Mouse (Mus musculus) liver (tissue): ENCODE results near the gene Tspan4.

Experiments used
- DNase-seq: peaks from one replicate; pipeline ENCODE4 v3.0.0-alpha.2; 2020; ENCODE audit warnings: mixed read lengths

Tspan4 gene

DNA sequence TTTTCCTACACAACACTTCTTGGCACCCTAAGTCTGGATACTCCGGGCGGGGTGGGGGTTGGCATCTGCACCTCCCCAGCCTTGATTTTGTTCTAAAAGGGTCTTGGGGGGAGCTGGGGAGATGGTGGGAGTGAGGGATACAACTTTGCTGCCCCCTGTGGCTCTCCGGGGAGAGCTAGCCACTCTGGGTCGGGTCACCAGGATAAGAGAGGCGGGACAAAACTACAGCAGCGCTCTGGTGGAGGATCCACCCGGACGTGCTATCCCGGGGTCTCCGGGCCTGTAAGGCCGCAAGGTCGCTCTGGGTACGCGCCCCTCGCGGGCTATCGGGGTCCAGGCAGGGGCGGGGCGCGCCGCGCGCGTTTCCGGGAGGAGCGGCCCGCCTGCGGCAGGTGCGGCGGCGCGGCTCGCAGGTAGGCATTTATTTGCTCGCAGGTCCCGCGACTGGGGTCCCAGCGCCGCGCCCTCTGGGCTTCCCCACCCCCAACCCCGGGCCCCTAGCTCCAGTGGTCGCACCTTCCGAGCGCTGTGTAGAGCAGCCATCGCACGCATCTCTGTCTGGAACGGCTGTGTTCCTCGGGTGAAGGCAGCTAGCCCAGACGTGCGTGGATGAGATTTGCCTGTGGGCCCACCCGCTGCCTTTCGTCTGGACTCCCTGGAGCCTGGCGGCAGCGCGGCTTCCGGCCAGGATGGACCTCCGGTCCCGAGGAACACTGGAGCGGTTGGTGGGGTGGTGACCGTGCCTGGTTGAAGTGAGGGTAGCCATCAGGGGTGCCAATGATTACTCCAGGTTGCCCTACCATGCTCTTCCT, 13.3 kb upstream of the Tspan4 start:
- DNase-seq = no peak

DNA sequence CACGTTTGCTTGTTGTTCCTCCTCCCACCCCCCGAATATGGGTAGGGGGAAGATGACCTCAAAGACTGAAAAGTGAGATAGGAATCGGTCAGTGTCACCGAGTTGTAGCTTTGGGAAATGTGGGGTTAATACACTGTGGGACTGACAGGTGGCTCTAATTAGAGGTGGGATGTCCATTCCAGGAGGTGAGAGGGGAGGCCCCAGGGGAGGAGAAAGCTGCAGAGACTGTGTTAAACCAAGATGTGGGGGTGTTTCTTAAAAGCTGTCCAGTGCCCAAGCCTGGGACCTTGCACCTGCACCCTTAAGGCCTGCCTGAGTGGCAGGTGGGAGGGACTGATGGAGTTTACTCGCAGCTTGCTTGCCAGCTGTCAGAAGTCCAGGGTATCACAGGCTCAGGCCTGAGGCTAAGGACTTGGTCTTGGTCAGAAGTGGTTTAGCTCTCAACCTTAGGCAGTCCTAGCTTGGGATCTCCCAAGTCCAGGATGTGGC, 12.7 kb upstream of the Tspan4 start:
- no peak for DNase-seq

DNA sequence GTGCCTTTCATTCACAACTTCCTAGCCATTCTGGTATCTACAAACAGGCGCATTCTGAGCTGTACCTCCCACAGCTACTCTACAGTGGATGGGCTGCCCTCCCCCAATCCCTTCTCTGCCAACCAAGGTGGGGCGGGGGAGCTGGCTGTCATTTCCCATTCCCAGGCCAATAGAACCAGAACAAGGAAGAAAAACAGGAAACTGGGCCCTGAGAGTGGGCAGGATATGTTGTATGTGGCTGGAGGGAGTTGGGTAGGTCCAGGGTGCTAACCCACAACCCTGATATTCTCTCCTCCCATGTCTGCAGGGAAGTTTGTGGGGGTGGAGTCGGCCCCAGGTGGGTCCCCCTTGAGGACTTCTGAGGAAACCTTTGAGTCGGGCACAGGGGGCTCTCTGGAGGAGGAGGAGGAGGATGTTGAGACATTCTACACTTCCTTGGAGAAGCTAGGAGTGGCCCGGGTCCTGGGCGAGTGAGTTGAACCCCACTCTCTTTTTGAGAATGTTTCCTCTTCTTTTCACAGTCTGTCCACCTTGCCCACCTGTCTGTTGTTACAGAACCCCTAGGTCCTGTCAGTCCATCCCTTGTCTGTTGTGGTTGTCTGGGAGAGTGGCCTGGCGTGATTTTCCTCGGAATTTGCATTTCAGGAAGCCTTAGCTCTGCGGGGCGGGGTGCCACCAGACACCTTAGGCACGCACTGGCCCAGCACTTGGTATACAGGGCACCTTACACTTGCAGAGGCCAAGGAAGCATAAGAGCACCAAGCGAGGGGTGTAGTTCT, 11.0 kb upstream of the Tspan4 start:
- DNase-seq = no peak

DNA sequence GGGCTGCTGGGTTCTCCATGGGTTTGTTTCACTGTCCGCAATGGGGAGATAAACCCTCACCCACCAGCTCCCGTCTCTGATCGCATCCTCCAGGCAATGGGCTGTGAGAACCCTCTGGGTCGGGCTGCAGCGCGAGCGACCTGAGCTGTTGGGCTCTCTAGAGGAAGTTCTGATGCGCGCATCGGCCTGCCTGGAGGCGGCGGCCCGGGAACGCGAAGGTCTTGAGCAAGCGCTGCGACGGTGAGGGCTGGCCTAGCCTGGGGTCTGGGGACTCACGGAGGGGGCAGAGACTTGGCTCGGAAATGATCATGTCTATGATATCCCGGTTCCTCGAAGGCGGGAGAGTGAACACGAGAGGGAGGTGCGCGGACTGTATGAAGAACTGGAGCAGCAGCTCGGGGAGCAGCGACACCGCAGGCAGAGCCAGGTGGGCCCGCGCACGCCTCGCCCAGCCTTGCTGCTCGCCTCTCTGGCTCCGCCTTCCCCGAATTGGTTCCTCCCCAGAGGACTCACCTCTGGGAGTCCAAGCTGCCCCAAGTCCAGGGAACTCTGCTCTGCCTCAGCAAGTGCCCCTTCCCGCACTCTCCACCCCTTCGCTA, 10.3 kb upstream of the Tspan4 start:
- no peak for DNase-seq

DNA sequence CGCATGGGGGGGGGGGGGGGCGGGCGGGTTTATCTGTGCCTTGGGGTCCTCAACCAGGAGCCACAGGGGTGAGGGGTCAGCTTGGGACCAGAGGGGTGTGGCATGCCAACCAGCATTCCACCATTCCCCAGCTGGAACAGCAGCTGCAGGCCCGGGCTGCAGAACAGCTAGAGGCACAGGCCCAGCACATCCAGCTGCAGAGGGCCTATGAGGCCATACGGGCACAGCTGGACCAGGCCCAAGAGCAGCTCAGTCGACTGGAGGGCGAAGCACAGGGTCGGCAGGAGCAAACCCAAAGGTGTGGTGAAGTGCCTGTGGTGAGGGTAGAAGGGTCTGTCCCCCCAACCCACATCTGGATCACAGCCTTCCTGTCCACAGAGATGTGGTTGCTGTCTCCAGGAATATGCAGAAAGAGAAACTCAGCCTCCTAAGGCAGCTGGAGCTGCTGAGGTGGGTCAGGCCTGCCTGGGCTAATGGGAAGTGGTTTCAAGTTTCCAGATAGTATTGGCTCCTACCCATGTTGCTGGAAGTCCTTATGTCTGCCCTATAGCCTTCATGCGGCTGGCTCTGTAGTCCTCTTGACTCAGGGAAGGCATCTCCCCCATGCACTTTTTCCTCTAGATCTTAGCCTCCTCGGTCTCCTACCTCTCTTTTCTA, 9.5 kb upstream of the Tspan4 start:
- DNase-seq = no peak

DNA sequence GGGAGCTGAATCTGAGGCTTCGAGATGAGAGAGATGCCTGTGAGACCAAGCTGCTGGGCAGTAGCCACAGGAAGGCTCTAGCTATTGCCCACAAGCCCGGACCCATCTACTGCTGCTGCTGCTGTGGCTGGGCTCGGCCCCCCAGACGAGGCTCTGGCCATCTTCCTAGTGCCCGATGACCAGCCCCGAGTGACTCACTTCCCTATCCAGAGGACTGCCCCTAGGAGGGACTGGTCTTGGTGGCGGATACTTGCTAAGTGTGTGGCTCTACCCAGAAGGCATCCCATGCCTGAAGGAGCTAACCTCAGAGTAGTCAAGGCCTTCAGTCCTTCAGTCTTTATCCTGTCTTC, 9.0 kb upstream of the Tspan4 start:
- DNase-seq = no peak

DNA sequence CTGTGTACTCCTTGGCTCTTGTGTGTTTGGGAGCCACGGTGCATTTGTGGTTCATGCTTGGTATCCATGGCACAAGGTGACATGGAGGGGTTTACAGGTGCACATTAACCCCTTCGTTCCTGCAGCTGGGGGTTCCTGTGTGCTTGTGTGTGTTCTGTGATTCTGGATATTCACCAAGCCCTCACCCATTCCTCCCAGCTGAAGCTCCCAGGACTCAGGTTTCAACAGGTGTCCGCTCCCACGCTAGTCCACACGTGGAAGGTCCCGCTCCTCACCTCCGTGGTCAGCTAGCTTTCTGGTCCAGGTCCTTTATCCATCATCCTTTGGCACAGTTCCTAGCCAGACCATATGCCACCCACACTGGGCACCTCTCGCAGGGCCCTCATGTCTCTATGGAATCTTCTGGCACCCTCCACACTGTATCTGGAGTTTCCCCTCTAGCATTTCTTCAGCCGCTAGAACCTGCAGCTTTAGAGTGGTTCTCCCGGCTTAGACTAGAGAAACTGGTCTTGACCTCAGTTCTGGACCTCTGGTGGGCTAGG, 8.4 kb upstream of the Tspan4 start:
- no peak for DNase-seq

DNA sequence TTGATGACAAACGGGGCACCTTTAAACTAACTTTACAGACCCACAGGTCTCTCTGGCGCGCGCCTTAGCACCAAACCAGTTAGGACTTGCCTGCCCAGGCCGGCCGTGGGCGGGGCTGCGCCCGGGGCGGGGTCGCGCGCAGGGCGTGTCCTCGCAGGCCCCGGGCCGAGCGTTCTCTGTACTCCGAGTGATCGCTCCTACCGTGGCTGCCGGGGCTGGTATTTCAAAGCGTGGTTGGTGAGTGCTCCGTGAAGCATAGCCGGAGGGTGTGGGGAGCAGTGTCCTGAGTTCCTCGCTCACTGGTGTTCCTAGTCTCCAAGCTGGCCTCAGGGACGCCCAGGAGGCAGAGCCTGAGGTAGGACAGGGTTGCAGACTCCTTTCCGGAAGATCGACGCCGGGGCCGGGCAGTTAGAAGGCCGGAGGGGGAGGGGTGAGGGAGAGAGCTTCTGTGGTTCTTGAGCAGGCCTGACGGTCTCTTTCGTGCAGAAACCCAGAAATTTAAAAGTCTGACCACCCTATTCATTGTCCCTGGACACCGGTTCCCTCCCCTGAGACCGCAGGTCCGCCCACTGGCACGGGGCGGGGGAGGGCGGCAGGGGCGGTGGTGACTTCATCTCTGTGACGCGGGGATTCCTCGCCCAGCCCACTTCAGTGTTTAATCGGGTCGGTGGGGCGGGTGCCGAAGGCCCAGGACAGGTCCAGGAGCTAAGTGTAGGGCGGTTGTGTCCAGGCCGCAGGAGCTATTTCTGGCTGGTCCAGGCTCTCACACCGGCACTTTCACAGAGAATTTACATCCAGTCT, 7.6 kb upstream of the Tspan4 start, which contains the start of gene Cd151:
Gene Cd151 (plus strand): TSS at position 163 of the 801 bp plus-strand sequence.
- DNase-seq = peak; percentile 94

DNA sequence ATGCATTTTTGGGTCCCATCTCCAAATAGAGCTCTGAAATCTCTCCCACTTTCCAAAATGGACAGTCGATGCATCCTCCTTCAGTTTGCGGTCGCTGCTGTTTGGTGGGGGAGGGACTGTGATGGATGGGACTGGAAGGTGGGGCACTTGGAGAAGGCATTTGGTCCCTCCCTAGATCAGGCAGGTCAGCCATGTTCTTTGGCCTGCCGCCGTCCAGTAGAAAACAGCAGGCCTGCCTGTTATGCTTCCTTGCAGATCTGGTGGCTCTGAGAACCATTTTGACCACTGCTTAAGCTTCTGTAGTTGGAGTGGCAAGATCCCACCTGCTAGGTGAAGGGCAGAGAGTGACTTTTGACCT, 6.9 kb upstream of the Tspan4 start:
- DNase-seq = no peak

DNA sequence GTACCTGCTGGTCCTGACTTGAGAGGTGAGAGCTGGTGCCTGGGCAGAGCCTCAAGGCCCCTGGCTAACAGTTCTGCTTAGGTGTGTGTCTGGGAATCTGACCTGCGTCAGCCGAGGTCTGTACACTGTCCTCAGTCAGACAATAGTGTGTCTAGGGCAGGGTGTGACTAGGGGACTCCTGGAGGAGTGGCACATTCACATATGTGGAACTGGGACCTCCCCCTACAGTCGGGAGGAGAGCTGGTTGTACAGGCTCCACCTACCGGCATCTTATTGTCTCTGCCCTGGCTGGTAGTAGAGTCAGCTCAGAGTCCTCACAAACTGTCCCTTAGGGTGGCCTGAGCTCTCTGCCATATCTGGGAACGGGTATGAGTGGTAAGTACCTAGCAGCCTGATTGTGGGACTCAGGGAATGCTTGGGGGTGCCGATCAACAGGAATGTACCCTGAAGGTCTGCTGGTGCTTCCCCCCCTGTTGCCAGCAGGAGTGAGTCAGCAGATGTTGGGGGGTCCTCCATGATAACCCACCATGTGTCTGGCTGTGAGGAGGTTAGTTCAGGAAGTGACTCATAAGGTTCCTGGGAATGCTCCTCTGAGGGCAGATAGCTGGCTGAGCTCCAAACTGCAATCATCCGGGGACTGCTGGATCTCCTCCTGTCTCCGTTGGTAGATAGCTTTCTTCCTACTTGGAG, 6.4 kb upstream of the Tspan4 start:
- peak; percentile 76 for DNase-seq

DNA sequence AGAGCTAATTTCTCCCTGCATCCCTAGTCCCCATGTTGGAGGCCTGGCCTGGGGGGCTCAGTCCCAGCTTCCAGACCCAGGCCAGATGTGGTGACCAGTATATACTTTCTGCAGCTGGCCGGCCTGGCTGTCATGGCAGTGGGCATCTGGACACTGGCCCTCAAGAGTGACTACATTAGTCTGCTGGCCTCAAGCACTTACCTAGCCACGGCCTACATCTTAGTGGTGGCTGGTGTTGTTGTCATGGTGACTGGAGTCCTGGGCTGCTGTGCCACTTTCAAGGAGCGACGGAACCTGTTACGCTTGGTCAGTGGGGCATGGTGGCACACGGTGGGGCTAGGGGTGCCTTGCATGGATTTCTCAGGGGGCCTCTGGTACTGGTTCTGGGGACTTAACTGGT, 5.7 kb upstream of the Tspan4 start:
- no peak for DNase-seq

DNA sequence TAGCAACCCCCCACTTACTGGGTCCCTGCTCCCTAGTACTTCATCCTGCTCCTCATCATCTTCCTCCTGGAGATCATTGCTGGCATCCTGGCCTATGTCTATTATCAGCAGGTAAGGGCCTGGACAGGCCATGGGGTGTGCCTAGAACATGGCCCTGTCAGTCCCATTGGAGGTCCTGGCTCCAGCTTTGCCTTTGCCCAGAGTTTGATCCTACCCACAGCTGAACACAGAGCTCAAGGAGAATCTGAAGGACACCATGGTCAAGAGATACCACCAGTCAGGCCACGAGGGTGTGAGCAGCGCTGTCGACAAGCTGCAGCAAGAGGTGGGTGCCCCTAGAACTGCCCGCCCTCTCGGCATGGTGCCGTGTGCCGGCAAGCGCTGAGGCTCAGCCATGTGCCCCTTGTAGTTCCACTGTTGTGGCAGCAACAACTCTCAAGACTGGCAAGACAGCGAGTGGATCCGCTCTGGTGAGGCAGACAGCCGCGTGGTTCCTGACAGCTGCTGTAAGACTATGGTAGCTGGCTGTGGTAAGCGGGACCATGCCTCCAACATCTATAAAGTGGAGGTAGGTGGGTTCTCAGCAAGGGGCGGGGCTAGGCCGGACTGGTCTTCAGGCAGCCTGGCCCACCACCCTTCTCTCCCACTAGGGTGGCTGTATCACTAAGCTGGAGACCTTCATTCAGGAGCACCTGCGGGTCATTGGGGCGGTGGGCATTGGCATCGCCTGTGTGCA, 5.0 kb upstream of the Tspan4 start:
- no peak for DNase-seq

DNA sequence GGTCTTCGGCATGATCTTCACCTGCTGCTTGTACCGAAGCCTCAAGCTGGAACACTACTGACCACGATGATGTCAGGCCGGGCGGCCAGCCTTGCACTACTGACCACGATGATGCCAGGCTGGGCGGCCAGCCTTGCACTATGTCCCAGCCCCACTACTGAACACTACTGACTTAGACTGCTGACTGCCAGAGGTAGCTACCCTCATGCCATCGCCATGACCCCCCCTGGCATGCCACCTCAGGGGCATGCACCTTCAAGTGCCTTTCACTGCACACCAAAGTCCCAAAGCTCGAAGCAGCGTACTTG, 4.4 kb upstream of the Tspan4 start:
- DNase-seq = no peak

DNA sequence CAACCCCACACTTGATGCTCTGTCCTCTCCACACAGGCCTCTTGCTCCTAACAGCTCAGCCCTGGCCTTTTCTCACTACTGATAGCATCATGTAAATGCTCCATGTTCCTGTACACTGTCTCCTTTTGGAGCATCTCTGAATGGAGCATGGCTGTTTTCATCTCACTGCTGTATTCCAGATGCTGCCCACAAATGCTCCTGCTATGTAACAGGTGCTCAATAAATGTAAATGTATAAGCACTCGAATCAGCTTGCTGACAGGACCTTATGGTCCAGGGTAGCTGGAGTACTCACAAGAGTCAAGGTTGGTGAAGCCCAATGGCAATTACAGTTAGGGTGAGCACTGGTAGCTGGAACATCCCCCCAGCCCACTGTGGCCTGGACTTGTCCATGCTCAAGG, 3.8 kb upstream of the Tspan4 start:
- no peak for DNase-seq

DNA sequence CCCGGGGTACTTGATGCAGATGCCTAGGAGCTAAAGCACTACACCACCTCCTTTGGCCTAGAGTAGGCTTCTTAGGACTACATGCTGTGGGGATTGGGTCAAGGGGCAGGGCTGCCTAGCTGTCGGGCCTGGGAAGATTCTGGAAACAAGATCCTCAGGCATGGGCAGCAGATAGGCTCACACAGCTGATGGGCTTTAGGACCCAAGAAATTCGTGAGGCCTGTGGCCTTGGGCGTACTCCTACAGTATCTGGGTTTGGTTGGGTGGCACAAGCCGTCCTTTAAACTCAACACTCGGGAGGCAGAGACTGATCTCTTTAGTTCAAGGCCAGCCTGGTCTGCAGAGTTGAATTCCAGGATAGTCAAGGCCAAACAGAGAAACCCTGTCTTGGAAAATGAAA, 2.8 kb upstream of the Tspan4 start:
- DNase-seq = no peak

DNA sequence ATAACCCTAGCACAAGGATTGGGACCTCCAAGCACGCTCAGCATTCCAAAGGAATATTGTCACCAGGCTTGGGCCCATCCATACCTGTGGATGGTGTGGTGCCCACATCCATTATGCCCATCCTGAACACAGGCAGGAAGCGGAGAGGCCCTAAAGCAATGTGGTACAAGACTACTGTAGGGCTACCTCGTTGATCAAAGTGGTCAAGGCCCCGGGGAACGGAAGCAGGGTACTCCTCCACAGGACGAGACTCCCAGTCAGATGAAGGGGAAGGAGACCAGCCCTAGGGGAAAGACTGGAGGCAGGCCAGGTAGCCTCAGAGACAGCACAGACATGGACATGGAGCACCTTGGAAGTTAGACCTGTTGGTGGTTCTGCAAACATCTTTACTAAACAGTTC, 2.3 kb upstream of the Tspan4 start:
- no peak for DNase-seq

DNA sequence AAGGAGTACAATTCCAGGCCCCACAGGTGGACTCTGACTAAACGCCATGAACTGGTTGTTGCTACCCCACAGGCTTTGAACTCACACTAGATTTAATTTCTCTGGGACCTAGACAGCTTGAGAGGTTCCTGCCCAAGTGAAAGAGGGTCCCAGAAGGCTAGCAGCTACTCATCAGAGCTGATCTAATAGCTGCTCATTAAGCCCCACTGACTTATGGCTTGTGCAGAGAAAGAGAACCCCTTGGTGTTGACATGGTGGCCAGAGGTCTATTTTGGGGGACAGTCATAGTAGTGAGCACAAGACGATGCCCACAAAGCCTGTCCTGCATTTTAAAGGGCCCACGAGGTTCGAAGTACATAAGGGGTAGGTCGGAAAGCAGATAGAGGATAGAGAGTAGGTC, 880 bp upstream of the Tspan4 start:
- no peak for DNase-seq

DNA sequence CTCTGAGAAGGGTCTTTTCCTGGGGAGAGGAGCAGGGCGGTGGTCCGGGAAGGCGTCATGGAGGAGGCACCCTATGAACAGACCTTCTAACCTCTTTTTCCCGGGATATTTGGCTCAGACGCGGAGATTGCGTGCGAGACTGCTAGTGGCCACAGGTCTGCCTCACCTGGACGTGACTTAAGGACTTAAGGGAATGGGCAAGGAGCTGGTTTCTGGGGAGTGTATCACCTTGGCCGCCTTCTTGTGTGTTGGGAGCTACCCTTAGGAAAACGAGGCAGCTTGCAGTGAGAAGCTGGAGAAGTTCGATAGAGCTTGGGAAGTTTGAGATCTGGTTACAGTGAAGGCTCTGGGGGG, 742 bp downstream of the Tspan4 start:
- DNase-seq = no peak

DNA sequence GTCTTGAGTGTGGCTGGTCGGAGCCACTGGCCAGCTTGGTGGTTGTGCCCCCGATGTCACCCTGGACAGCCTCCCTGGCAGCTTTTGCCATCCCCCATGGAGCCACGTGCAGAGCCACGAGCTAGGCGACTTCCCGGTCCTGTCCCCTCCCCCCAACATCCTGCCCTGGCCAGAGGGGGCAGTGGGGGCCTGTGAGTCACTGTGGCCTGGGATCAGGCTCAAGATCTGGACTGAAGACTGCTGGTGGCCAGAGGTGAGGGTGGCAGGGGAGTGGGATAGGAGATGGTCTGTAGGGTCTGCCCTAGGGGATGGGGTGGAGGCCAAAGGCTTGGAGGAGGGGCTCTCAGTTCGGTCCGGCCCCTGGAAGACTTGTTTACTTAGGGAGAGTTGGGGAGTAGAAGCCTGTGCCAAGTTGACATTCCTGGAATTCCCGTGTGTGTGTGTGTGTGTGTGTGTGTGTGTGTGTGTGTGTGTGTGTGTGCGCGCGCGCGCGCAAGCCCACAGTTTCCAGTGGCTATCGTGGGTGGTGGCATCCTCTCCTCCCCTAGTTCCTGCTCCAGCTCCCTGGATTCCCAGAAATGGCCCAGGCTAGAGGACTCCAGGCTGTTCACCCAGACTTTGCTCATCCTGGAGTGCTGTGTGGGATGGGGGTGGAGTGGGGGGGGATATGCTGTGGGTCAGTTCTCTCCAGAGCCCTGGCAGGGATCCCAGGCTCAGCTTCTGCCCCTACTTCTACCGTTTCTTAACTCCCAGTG, 1.4 kb downstream of the Tspan4 start:
- DNase-seq = peak; percentile 70

DNA sequence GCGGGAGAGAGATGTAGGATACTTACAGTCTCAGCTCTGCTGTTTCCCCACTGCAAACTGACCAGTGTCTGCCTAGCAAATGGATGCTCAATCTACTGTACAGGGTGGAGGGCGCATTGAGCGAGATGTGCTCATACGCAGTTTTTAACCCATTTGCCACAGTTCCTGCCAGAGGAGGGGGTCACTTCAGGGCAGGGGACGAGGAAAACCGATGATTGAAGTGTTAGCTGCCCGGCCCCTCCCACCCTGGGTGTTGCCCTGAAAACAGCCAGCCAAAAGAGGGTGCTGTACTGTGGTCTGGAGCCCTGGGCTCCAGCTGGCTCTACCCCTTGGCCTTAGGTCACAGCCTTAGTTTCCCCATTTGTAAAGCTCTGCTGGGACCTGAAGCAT, 1.9 kb downstream of the Tspan4 start:
- peak; percentile 58 for DNase-seq
